Mouse (Mus musculus) midbrain, embryonic 11.5 days (tissue): ENCODE data around the gene Dbndd1. TPM values are rescaled to one million over a fixed set of nuclear protein-coding genes. Genes with fewer than 3 reads are reported as not detected.
"Not testable (repeated sequence)": the region's sequence is repeated elsewhere in the genome, so short reads cannot be mapped to it uniquely, and the experiment has no call there.

ENCODE experiments used
- ATAC-seq: fragments of 200-750 bp; cut with Nextera tagmentation; 2 replicates; pipeline ENCODE4 v1.8.0; 2017; ENCODE audit warnings: moderate TSS enrichment, moderate library complexity; ENCODE audit not compliant: low FRiP score
- DNase-seq: peaks from one replicate; pipeline ENCODE4 v3.0.0; 2015; ENCODE audit warnings: low spot score; ENCODE audit errors: missing footprints
- H3K27ac ChIP-seq: fragments of 300-500 bp; sonication (generic); 2 replicates; pipeline ENCODE4 v1.5.1; 2014; ENCODE audit warnings: low read depth, low read length
- H3K27me3 ChIP-seq: fragments of 300-500 bp; sonication (generic); 2 replicates; pipeline ENCODE4 v1.6.1; 2014; ENCODE audit warnings: mild to moderate bottlenecking, low read length, moderate library complexity, mixed read lengths; ENCODE audit not compliant: control insufficient read depth, insufficient read depth
- H3K36me3 ChIP-seq: fragments of 300-500 bp; sonication (generic); 2 replicates; pipeline ENCODE4 v1.6.1; 2014; ENCODE audit warnings: mild to moderate bottlenecking, low read length, moderate library complexity, mixed read lengths; ENCODE audit not compliant: control insufficient read depth, insufficient read depth
- H3K4me1 ChIP-seq: fragments of 300-500 bp; sonication (generic); 2 replicates; pipeline ENCODE4 v1.6.1; 2014; ENCODE audit warnings: low read length; ENCODE audit not compliant: control insufficient read depth, insufficient read depth
- H3K4me2 ChIP-seq: fragments of 300-500 bp; sonication (generic); 2 replicates; pipeline ENCODE4 v1.6.1; 2014; ENCODE audit warnings: mild to moderate bottlenecking, moderate library complexity
- H3K4me3 ChIP-seq: fragments of 300-500 bp; sonication (generic); 2 replicates; pipeline ENCODE4 v1.5.1; 2014; ENCODE audit warnings: low read depth, low read length
- H3K9ac ChIP-seq: fragments of 300-500 bp; sonication (generic); 2 replicates; pipeline ENCODE4 v1.6.1; 2014; ENCODE audit warnings: low read length
- H3K9me3 ChIP-seq: fragments of 300-500 bp; sonication (generic); 2 replicates; pipeline ENCODE4 v1.6.1; 2016; ENCODE audit warnings: low read length; ENCODE audit not compliant: control insufficient read depth
- WGBS: fragments of 180-500 bp; shearing (Covaris S2); extraction: QIAGEN DNeasy Blood & Tissue Kit; methylation state at CpG from one replicate; pipeline ENCODE4 v1.1.7; 2014; 5-methylcytosine and 5-hydroxymethylcytosine counted together
- polyA plus RNA-seq: library from polyadenylated mRNA; unstranded; fragments of >200 nt; fragmentation: Nextera tagmentation; extraction: Ambion mirVana; gene quantifications from 2 replicates; pipeline ENCODE4 v1.2.1, GENCODE M21; 2014

Gene Dbndd1
- 34.4 and 37.2 TPM in 2 replicates for polyA plus RNA-seq

DNA sequence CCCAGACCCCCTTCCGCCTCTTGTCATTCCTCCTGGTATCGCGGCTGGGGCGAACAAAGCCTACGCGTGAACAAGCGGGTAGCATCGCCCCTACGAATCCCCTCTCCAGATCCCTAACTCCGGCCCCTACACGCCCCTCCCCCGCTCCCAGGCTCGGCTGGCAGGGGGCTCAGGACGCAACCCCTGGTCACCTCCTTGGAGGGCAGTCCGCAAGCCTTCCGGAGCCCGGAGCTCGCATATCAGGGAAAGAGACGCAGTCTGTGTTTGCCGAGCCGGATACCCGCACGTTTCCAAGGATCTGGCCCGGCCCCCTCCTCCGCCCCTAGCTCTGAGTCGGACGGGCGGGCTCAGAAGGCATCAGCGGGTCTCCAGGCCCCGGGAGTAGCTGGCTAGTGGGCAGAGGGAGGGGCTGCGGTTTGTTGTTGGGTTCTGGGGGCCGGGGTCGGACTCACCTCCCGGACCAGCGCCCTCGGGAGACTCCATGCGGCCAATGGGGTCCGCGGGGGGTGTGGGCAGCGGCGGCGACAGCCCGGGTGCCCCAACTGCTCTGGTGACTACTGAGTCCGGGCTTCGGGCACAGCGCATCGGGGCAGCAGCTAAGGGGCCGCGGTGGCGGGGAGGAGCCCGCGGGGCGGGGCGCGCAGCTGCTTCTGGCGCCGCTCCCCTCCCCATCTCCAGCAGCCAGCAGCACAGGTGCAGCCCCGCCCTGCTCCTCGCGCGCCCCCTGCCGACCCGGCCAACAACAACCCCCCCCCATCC lies at the start of gene Dbndd1:
TSS of gene Dbndd1 (minus strand) at position 683 of the 759 bp plus-strand sequence.
- Histone ChIP-seq H3K9ac (peak within 1 kb of the TSS; percentile 82), H3K4me1 (peaks cover 11% of the 10 kb centered on the region), H3K4me2 (peak within 1 kb of the TSS; percentile 83), H3K27me3 (no peaks in the 10 kb centered on the region; the same call in 1 of the 2 replicates), H3K4me3 (peak within 1 kb of the TSS; percentile 75), H3K36me3 (no peaks in the 10 kb centered on the region), H3K9me3 (no peaks in the 10 kb centered on the region), H3K27ac (peak within 1 kb of the TSS; percentile 87)
- WGBS = under 1% methylated on average over 53 of the region's 63 CpGs
- ATAC-seq = peak; percentile 78
- peak; percentile 98 for DNase-seq

DNA sequence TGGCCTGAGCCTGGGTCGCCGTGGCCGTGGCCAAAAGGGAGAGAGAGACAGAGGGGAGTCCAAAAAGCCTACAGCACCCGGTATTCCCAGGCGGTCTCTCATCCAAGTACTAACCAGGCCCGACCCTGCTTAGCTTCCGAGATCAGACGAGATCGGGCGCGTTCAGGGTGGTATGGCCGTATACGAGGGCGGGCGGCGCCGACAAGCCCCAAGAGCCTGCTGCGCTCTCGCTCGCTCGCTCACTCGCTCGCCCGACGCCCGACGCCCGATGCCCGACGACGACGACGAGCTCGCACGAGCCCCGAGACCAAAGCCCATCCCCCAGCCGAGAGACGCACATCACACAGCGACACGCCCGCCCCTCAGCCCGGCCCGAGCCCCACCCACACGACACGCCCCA lies 49.0 kb upstream of the Dbndd1 start:
- not testable (repeated sequence) for H3K36me3 ChIP-seq, H3K4me1 ChIP-seq, H3K4me2 ChIP-seq, H3K27ac ChIP-seq, H3K27me3 ChIP-seq, DNase-seq, ATAC-seq, H3K4me3 ChIP-seq, H3K9ac ChIP-seq, H3K9me3 ChIP-seq
- no CpG with 5 or more reads among the region's 45 CpGs for WGBS

DNA sequence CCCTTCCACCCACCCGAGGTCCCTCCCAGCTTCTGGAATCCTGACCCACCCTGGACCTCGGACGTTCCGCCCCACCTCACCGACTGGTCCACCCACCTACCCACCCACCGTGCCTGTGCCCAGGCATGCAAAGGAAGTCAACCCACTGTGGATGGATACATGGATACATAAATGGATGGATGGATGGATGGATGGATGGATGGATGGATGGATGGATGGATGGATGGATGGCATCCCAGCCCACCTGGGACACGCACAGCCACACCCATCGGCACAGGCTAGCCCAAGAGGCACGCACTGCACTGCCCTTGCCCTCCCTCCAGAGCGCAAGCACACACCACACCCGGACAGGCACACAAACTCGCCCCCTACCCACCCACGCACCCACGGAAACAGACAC lies 22.4 kb upstream of the Dbndd1 start:
- not testable (repeated sequence) for H3K9ac ChIP-seq, ATAC-seq, H3K27me3 ChIP-seq, H3K27ac ChIP-seq, DNase-seq, H3K4me3 ChIP-seq, H3K4me1 ChIP-seq, H3K9me3 ChIP-seq, H3K4me2 ChIP-seq
- peaks cover 19% of the 10 kb centered on the region; the same call in 1 of the 2 replicates for H3K36me3 ChIP-seq
- WGBS = 89% methylated on average over 2 of the region's 14 CpGs

DNA sequence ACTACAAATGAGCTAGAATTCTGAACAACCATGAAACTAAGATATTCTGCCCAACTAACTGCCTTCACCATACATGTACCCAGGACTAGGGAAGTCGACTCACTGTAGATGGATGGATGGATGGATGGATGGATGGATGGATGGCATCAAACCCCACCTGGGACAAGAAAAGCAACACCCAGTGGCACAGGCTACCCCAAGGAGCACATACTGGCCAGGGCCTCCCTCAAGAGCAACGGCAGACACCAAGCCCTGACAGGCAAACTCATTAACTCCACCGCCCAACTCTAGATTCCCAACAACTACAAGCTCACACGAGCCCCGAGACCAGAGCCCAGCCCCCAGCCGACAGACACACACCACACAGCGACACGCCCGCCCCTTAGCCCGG lies 21.7 kb upstream of the Dbndd1 start:
- H3K4me1 ChIP-seq = no peaks in the 10 kb centered on the region
- no peak overlapping the region for H3K4me3 ChIP-seq
- no peaks in the 10 kb centered on the region for H3K9me3 ChIP-seq
- peaks cover 22% of the 10 kb centered on the region; the same call in 1 of the 2 replicates for H3K36me3 ChIP-seq
- no peak for DNase-seq
- H3K9ac ChIP-seq = no peak overlapping the region
- WGBS = 28% methylated on average over 9 of the region's 10 CpGs
- ATAC-seq = no peak
- H3K27ac ChIP-seq = no peak overlapping the region
- peaks cover 3% of the 10 kb centered on the region; the same call in 1 of the 2 replicates for H3K27me3 ChIP-seq
- no peak overlapping the region for H3K4me2 ChIP-seq

DNA sequence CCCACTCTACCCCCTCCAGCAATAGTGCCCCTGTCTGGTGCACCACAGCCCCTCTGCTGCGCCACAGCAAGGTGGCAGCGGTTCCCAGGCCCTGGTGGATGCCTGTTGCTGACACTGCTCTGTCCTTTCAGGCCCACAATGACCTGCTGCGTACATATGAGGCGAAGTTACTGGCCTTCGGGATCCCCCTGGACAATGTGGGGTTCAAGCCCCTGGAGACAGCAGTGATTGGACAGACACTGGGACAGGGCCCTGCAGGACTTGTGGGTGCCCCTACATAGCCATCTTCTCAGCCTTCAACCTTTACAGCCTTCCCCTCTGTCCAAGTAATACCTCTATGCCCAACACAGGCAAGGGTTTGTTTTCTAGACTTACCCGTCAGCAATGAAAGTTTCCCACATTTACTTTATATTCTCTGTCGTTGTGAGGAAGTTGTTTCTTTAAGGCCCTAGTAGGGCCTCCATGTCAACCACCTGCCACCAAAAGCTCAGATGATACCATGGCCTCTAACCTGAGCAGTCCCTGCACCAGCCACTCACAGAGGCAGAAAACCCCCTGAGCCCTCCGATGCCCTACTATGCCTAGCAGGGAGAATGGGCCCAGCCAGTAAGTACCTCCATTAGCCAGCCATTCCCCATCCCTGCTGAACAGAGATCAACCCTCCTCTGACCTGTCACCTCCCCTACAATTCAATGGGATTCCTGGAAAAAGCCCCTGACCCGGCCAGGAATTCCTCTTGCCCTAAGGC lies 21.2 kb upstream of the Dbndd1 start:
- no peak overlapping the region for H3K9ac ChIP-seq
- DNase-seq (peak; percentile 82), ATAC-seq (no peak)
- H3K36me3 ChIP-seq = peaks cover 25% of the 10 kb centered on the region; the same call in 1 of the 2 replicates
- WGBS = 86% methylated on average over 9 of the region's 9 CpGs
- H3K4me1 ChIP-seq = no peaks in the 10 kb centered on the region
- no peaks in the 10 kb centered on the region for H3K9me3 ChIP-seq
- H3K27me3 ChIP-seq = peaks cover 3% of the 10 kb centered on the region; the same call in 1 of the 2 replicates
- H3K4me2 ChIP-seq = no peak overlapping the region
- H3K4me3 ChIP-seq = no peak overlapping the region
- no peak overlapping the region for H3K27ac ChIP-seq

DNA sequence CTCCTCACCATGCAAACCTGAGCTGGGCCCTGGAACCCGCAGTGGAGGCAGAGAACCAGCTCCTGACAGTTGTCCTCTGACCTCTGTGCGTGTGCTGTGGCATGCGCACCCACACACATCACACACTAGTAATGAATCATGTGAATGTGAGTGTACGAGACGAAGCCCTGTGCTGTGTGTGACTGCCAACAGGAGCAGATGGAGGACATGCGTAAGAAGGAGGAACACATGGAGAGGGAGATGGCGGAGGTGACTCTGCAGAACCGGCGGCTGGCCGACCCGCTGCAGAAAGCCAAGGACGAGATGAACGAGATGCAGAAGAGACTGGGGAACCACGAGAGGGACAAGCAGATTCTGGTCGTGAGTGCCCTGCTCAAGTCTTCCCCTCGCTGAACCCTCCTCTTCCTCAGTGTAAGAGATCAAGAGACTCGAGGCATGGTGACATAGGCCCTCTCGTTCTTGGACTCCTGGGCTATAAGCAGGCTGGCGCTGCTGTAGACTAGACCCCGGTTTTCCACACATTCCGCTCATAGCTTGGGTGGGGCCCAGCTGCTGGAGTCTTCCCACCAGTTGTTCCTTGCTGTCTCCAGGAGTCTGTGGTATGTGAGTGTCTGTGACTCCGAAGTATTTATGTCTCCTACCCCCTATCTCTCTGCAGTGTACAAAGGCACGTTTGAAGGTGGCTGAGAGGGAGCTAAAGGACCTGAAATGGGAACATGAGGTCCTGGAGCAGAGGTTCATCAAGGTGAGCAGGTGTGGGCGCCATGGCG lies 12.6 kb upstream of the Dbndd1 start:
- no peak overlapping the region for H3K9ac ChIP-seq
- H3K4me2 ChIP-seq = no peak overlapping the region
- ATAC-seq (no peak), DNase-seq (no peak)
- 94% methylated on average over 25 of the region's 25 CpGs for WGBS
- H3K27ac ChIP-seq = no peak overlapping the region
- peaks cover 43% of the 10 kb centered on the region for H3K36me3 ChIP-seq
- H3K27me3 ChIP-seq = no peaks in the 10 kb centered on the region
- no peaks in the 10 kb centered on the region for H3K9me3 ChIP-seq
- no peak overlapping the region for H3K4me3 ChIP-seq
- H3K4me1 ChIP-seq = no peaks in the 10 kb centered on the region

DNA sequence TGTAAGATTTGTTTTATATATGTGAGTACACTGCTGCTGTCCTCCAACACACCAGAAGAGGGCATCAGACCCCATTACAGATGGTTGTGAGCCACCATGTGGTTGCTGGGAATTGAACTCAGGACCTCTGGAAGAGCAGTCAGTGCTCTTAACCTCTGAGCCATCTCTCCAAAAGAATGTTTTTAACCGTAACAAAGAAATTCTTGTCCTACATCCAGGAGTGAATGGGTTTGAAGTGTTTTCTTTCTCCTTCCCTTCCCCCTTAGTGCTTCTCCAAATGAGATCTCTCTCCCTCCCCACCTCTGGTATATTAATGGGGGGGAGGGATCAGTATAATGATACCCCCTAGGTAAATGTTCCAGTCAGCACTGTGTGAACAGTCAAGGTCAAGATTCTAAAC lies 4.8 kb upstream of the Dbndd1 start:
- whole genome bisulfite sequencing = 83% methylated on average over 1 of the region's 1 CpGs
- not testable (repeated sequence) for H3K27ac ChIP-seq, H3K27me3 ChIP-seq, H3K4me2 ChIP-seq, H3K4me1 ChIP-seq, H3K9ac ChIP-seq, DNase-seq, H3K9me3 ChIP-seq, ATAC-seq, H3K4me3 ChIP-seq
- peaks cover 16% of the 10 kb centered on the region for H3K36me3 ChIP-seq

DNA sequence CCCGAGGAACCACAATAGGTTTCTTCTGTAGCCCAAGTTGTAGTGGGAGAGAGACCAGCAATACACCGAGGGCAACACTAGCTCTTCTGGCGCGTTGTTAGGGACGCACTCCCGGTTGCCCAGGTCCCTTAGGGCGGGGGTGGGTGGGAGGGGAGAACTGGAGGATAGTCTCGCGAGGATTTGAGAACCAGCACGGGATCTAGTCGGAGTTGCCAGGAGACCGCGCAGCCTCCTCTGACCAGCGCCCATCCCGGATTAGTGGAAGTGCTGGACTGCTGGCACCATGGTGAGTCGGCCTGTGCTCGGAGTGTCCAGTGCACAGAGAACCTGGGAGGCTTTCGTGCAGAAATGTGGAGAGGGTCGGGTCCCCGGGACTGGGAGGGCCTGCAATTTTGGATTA lies 3.4 kb upstream of the Dbndd1 start, which contains the start of gene Gas8:
TSS of gene Gas8 (plus strand) at position 168 of the 400 bp plus-strand sequence.
- DNase-seq = peak; percentile 98
- H3K9ac ChIP-seq = peak within 1 kb of the TSS; percentile 77
- peak within 1 kb of the TSS; percentile 76 for H3K4me3 ChIP-seq
- peak within 1 kb of the TSS; percentile 86 for H3K4me2 ChIP-seq
- peak; percentile 88 for ATAC-seq
- H3K27ac ChIP-seq = no peak within 1 kb of the TSS
- WGBS = under 1% methylated on average over 20 of the region's 20 CpGs
- H3K36me3 ChIP-seq = peaks cover 10% of the 10 kb centered on the region
- no peaks in the 10 kb centered on the region for H3K9me3 ChIP-seq
- H3K27me3 ChIP-seq = no peaks in the 10 kb centered on the region; the same call in 1 of the 2 replicates
- peaks cover 11% of the 10 kb centered on the region for H3K4me1 ChIP-seq
